Mouse (Mus musculus) embryonic fibroblast, embryonic 13.5 days (primary cell): Measurements from ENCODE around the gene Eif2ak2.

Source experiments
- CTCF ChIP-seq: IDR thresholded peaks from 2 replicates; pipeline ENCODE4 v1.5.1; 2011; ENCODE audit warnings: mild to moderate bottlenecking, control low read depth, low read length, moderate library complexity, borderline replicate concordance; ENCODE audit not compliant: insufficient read depth
- POLR2A ChIP-seq: IDR thresholded peaks from 2 replicates; pipeline ENCODE4 v1.6.1; 2011; ENCODE audit warnings: low read depth, mild to moderate bottlenecking, control low read depth, low read length, moderate library complexity

DNA sequence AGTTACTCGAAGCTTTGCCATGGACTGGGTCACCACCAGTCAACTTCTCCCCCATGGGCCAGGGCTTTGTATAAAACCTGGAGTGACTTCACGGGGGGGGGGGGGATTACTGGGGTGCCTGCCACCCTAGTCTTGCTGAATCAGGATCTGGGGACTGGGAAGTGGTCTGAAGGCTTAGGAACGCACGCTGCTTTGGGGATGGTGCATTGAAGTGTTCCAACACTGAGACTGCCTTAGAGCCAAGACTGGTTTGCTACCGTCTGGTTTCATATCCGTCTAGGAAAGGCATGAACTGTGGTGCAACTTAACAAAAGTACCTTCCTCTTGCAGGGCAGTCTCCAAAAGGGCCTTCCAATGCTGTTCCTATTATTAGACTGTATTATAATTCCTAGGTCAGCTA lies 35.3 kb upstream of the Eif2ak2 start:
- TF ChIP-seq POLR2A: no peak
- no peak for TF ChIP-seq CTCF
